Mouse (Mus musculus) small intestine, adult 2 months (tissue): ENCODE measurements around the gene Cd28.

Experiments
- CTCF ChIP-seq: fragments of 200-500 bp; IDR thresholded peaks from 2 replicates; pipeline ENCODE4 v1.5.1; 2012; ENCODE audit warnings: low read depth, mild to moderate bottlenecking, control low read depth, inconsistent platforms, low read length, moderate library complexity, mixed read lengths; ENCODE audit not compliant: insufficient replicate concordance, insufficient read length; ENCODE audit errors: extremely low read depth
- POLR2A ChIP-seq: fragments of 200-500 bp; IDR thresholded peaks from 2 replicates; pipeline ENCODE4 v1.6.1; 2012; ENCODE audit warnings: low read depth, mild to moderate bottlenecking, control low read depth, inconsistent platforms, low read length, moderate library complexity

- TF ChIP-seq POLR2A (no peak), CTCF (no peak)
Measured at GRCm38 (mm10) chr1:60815912-60816311, 99.3 kb downstream of the Cd28 start.
